Mouse (Mus musculus): ENCODE results near the gene Gli3. TPM values are rescaled to one million over a fixed set of nuclear protein-coding genes. Genes with fewer than 3 reads are reported as not detected.

Gene Gli3
- polyA plus RNA-seq, 1 experiment: not detected

DNA sequence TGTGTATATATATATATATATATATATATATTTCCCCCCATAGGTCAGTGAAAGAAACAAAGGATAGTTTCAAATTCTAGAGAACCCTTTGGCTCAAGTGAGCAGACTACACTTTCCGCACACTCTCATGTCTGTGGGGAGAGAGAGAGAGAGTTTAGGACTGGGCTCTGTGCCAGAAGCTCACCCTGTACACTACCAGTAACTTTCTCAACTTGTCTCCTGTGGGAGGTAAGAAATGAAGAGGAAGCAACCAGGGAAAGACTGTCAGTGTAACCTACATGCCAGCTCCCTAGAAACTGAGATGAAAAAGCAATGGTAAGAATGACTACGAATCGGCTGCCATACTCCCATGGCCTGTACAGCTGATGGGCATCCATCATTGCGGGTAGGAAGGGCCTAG is 235.2 kb downstream of the Gli3 start:
- no peak for TF ChIP-seq GATA1 (IDR thresholded peaks at IDR 0.05; ENCODE audit: low read length)

DNA sequence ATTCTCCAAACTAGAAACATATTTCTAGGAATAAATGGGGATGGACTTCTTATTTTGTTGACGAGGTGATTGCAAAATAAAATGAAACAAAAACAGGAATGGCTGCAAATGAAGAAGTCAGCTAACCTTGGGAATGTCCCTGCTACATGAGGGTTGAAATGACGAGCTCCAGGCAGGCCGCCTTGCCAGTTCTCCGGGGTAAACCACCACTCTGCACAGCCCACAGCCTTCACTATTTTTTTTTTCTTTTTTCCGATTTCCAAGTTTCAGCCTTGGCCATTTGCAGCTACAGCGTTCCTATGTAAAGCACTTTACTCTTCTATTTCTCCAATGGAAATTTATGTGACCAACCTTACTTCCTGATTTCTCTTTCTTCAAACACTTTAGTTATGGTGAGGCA is 236.1 kb downstream of the Gli3 start:
- TF ChIP-seq GATA1 (IDR thresholded peaks at IDR 0.05; ENCODE audit: low read length): no peak

DNA sequence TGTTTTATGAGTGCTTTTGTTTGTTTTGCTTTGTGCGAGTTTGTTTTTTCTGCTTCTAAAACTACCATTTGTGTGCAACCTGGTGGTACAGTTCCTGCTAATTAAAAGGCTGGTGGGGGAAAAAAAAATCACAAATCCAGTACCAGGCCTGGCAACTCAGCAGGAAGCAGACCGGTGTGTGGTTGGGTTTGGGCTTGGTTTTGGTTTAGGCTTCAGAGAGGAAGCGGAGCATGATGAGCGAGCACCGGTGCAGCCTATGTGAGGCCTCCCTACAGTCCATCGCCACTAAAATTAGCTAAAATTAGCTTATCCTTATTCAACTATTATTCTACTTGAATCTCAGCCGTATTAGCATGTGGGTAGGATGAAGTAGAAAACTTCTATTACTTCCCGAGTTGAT is 241.6 kb downstream of the Gli3 start:
- no peak for TF ChIP-seq GATA1 (IDR thresholded peaks at IDR 0.05; ENCODE audit: low read length)

DNA sequence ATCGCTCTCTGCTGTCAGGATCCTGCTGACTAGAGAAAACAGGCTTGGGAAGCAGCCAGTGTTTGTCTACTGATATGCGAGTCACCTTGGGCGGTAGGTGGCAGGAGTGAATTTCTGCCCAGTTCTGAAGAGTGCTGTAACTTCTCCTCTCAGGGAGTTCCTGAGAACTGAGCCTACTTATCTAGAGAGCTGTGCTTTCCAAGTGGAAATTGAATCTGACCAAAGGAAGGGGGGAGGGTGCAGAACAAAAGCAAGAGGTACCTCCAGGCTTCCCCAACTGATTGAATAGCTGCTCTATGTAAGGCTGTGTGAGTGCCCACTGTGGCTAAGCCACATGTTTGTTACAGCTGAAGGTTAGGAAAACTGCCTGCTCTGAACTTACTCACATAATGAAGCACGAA is 244.4 kb downstream of the Gli3 start:
- no peak for TF ChIP-seq GATA1 (IDR thresholded peaks at IDR 0.05; ENCODE audit: low read length)

DNA sequence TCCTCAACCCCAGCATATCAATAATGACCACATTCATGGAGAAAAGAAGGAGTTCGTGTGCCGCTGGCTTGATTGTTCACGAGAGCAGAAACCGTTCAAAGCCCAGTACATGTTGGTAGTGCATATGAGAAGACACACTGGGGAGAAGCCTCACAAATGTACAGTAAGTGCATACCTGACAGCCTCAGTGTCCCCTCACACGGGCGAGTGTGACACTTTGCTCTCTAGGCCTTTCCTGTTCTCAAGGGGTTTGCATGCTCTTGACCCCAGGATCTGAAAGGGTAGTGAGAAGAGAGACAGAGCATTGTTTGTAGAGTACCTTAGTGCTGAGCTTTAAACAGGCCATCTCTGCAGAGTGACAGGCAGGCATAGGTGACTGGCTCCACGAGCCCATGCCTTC is 250.5 kb downstream of the Gli3 start:
- no peak for TF ChIP-seq GATA1 (IDR thresholded peaks at IDR 0.05; ENCODE audit: low read length)

DNA sequence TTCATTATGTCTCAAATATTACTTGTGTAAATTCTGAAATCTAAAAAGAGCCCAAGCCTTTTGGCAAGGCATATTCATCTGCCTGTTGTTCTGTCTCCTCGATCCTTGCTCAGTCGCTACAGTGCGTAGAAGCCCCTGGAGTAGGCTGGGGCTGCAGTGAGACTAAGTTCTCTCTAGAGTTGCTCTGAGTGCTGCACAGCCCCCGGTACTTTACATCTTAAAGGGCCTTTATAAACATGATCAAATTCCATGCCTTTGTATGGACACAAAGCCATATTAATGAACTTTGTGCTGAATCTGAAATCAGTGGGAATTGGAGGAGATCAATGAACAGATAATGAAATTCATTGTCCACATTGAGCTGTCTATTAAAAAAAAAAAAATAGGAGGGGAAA is 251.3 kb downstream of the Gli3 start:
- no peak for TF ChIP-seq GATA1 (IDR thresholded peaks at IDR 0.05; ENCODE audit: low read length)

DNA sequence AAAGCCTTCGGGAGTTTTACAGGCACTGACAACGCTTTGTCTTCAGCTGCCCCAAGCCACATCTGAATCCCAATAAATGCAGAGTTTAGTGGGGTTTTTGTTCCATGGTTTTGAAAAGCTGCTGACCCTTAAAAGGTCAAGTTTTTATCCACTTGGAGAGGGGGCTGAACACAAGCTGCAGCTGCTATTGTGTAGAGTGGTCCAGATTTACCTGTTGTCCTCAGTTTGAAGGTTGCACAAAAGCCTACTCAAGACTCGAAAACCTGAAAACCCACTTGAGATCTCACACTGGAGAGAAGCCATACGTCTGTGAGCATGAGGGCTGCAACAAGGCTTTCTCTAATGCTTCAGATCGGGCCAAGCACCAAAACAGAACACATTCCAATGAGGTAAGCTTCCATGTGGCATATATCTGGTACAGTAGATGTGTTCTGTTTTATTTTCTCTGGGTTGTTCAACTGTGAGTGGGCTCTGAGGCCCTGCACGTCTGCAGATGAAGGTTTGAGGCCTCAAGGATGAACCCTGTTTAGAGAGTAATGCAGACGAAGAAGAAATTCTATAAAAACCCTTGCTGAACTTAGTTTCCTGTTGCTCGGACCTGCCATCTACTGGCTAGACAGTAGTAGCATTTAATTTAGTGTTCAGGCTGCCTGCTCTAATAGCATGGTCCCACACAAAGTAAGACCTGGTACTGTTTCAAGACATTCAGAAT is 251.8 kb downstream of the Gli3 start:
- no peak for TF ChIP-seq GATA1 (IDR thresholded peaks at IDR 0.05; ENCODE audit: low read length)

DNA sequence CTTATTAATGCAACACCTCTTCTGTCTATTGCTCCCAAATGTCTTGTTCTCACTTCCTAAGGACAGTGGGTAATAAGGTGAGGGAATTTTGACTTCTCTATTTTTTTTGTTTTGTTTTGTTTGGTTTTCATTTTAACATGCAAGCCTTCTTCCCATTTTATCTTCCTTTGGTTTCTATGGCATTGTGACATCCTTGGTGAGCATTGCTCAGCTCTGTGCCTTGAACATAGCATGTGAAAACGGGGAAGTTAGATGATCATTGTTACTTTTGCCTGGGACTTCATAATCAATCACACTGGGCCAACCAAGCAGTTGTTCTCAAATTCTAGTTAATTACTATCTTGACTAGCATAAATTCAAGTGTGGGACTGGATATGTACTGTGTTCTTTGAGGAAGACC is 258.4 kb downstream of the Gli3 start:
- TF ChIP-seq GATA1 (IDR thresholded peaks at IDR 0.05; ENCODE audit: low read length): no peak

DNA sequence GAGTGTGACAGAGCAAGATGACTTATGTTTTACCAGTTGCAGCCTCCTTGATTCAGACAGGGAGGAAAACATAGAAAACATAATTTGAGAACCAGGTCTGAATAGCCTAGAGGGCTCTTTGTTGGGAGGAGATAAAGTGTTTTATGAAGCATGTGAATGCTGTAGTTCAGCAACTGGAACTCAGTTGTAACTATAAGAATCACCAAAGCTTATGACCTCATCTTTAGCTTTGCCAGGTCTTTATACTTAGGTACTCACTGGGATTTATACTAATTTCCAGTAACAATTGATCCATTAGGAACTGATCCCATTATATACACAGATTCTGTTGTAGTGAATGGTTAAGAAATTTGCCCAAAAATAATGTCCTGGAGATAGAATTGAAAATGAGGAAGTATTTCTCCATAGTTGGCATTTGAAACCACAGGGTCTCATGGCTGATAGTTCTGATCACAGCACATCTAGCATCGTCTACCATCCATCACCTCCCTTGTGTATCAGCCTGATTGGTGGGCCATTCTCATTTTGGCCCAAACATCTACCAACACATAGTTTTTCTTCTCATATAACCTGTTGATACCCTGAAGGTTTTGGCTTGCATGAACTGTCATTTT is 259.8 kb downstream of the Gli3 start:
- TF ChIP-seq GATA1 (IDR thresholded peaks at IDR 0.05; ENCODE audit: low read length): no peak

DNA sequence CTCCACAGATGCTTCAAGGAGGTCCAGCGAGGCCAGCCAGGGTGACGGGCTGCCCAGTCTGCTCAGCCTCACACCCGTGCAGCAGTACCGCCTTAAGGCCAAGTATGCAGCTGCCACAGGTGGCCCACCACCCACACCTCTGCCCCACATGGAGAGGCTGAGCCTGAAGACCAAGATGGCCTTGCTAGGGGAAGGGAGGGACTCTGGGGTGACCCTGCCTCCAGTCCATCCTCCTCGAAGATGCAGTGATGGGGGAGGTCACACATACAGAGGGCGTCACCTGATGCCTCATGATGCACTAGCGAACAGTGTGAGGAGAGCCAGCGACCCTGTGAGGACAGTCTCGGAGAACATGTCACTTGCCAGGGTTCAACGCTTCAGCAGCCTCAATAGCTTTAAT is 261.7 kb downstream of the Gli3 start:
- no peak for TF ChIP-seq GATA1 (IDR thresholded peaks at IDR 0.05; ENCODE audit: low read length)

DNA sequence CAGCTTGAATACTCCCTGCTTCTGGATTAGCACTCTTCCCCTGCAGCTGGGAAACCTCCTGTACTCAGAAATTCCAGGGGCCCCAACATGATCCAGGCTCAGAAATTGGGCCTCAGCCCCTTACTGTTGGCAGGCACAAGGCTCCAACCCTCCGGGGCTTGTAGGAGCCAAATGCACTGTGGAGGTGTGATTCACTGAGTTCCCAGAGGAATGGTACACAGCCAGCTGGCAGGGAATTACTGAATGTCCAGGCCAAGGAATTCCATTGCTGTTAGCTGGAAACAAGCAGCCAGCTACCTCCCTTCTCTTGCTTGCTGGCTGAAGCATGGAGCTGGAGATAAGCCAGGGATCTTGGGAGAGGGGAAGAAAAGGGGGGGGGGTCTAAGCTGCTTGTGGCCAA is 278.7 kb downstream of the Gli3 start:
- no peak for TF ChIP-seq GATA1 (IDR thresholded peaks at IDR 0.05; ENCODE audit: low read length)

DNA sequence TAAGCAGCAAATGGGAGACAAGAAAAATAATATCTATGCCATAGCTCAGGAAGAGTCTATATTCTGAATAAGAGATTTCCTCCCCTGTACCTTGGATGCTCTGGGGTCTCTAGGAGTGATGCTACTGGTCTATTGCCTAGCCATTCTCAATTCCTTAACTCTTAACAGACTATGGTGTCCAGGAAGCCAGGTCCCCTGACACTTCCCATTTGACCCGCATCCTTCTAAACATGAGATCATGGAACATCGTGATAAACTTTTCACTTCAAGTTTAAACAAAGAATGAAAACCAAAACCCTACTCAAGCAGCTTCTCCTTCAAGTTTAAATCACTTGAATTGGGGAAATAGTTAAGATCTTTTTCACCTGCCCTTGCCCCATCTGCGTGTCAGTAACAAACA is 279.3 kb downstream of the Gli3 start:
- no peak for TF ChIP-seq GATA1 (IDR thresholded peaks at IDR 0.05; ENCODE audit: low read length)

DNA sequence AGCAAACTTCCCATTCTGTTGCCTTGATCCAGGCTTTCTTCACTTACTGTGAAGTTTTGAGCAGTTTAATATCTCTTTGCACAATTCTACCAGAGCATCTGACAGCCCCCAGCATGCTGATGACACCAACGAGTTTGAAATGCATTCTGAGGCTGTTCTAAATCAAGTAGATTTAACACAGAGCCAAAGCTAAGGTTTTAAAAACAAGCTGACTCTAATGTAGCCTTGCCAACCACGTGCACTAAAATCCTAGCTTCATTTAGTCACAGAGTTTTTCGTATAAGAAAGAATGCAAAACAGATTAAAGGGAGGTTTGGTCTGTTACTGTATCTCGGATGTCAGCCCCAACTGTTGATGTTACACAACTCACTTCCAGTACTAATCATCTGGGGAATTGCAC is 279.7 kb downstream of the Gli3 start:
- no peak for TF ChIP-seq GATA1 (IDR thresholded peaks at IDR 0.05; ENCODE audit: low read length)

DNA sequence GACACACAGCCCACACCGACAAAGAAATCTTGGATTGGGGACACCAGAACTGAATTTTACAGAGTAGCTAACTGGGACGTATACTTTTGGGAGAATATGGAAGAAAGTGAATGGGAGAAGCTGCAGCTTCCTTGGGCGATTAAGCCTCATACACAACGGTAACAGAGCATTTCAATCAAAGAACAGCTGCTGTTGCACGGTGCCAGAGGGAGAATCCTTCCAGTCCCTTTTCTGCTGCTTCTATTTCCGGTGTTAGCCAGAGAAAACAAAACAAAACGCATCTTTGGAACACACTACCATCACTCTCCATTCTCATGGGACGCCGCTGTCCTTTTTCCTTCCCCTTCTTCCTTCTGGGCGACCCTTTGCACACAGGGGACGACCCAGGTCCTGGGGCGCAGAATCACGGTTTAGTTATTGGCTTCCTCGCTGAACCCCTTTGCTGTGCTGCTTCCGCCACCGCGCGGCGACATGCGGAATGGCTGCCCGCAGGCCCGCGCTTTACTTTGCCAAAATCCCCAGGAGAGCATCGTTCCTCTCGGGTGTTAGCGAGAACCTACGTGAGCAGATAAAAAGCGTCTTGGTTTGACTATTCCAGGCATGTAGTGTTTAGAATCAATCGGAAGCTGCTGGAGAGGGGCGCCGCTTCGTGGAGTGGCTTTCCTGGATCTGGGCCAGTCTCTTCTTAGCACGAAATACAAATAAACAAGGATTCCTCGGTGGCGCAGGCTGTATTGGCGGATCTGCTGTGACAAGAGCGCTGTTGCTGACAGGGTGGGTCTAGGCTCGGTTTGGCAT is 296.0 kb downstream of the Gli3 start:
- no peak for TF ChIP-seq GATA1 (IDR thresholded peaks at IDR 0.05; ENCODE audit: low read length)

DNA sequence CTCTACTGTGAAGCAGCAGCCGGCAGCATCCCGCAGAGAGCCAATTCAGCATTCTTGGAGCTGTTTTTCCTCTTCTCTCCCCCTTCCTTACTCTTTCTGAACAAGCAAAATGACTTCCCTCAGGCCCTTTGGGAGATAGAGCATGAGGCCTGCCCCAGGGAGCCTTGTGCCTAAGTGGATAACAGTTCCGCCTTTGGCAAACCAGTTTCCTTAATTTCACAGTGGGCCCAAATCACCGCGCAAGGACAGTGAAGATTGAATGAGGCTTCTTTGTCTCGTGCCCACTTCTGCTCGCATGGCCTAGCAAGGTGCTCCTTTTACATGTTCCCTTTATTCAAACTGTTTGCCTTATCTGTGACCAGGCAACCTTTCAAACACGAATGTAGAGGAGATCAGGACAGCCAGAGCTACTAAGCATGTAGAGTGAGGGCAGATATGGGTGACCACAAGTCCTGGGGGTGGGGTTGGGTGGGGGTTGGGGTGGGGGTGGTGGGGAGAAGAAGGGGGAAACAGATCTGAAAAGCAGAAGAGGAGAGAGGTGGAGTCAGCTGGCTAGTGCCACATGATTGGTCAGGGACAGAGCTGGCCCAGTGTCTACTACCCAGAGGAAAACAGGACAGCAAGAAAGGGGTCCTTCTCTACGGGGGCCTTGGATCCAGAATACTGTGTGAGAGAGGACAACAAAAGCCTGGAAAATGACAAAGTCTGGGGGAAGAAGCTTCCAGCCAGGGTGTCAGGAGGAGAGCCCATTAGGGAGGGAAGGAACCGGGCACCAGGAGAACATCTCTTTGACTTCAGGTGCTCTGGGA is 296.8 kb downstream of the Gli3 start:
- TF ChIP-seq GATA1 (IDR thresholded peaks at IDR 0.05; ENCODE audit: low read length): no peak

DNA sequence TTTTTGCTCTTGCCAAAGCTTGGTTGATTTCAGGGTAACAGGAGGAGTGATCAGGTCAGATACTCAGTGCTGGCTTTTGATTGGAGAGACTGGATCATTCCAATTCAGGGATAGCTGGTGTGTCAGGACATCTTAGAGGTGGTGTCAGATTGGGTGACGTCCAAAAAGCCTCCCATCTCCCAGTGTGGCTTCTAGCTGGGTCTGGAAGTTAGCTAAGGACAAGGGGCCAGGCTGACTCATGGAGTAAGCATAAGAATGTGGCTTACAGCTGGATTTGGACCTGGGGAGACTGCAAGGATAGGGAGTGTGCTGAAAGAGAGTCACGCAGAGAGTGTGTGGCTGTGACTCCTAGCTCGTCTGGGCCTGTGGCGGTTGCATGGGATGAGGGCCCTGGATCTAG is 299.3 kb downstream of the Gli3 start:
- TF ChIP-seq GATA1 (IDR thresholded peaks at IDR 0.05; ENCODE audit: low read length): no peak

Measured in G1E-ER4 (cell line).